Mouse (Mus musculus): ENCODE measurements around the gene Vdac1.

GRCm38 (mm10) chr11:52320529-52320928, 40.1 kb upstream of the Vdac1 start:
- no peak for TF ChIP-seq EP300 (IDR thresholded peaks at IDR 0.05; ENCODE audit: low read depth)
- no peak for TF ChIP-seq CTCF (IDR thresholded peaks at IDR 0.05; ENCODE audit: low read depth)

Data from liver, embryonic 14.5 days (tissue).